Mouse (Mus musculus): Measurements from ENCODE around the gene Coa7. TPM values are rescaled to one million over a fixed set of nuclear protein-coding genes. Genes with fewer than 3 reads are reported as not detected.
A peak's percentile ranks its signal among the peaks of the same experiment; 100 is the strongest.

The Coa7 gene
- polyA plus RNA-seq, 1 experiment from 2014 or later = 45.0 TPM

DNA sequence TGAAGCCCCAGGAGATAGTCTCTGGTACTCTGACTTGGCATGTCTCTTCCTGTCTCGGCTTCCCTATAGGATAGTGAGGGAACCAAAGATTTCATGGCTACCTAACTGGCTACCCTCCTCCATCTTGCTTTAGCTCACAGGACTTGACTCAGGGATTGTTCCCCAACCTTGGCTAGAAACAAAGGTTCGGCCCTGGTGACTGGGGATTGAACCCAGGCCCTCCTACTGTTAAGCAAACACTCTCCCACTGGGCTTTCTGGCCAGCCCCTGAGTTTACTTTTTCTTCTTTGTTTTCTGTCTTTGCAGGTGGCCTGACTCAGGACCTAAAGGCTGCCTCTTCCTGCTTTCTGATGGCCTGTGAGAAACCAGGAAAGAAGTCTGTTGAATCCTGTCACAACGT, 9.9 kb downstream of the Coa7 start:
- Histone ChIP-seq H3K36me3 (ENCODE audit: control insufficient read depth, insufficient read depth, low read length) (peaks cover 9% of the 10 kb centered on the region), H3K4me3 (ENCODE audit: low read depth, low read length) (no peak overlapping the region), H3K27ac (ENCODE audit: low read depth, low read length) (no peak overlapping the region), H3K4me1 (ENCODE audit: control insufficient read depth, insufficient read depth, low read length) (no peaks in the 10 kb centered on the region), H3K9me3 (ENCODE audit: control insufficient read depth, low read length) (no peaks in the 10 kb centered on the region), H3K9ac (replicated peaks; ENCODE audit: low read depth, low read length) (no peak overlapping the region), H3K4me2 (ENCODE audit: low read depth, low read length) (no peak overlapping the region), H3K27me3 (ENCODE audit: control insufficient read depth, insufficient read depth, low read length) (no peaks in the 10 kb centered on the region)
- 35% methylated on average over 3 of the region's 3 CpGs for WGBS
- ATAC-seq (ENCODE audit: low read depth) = no peak

DNA sequence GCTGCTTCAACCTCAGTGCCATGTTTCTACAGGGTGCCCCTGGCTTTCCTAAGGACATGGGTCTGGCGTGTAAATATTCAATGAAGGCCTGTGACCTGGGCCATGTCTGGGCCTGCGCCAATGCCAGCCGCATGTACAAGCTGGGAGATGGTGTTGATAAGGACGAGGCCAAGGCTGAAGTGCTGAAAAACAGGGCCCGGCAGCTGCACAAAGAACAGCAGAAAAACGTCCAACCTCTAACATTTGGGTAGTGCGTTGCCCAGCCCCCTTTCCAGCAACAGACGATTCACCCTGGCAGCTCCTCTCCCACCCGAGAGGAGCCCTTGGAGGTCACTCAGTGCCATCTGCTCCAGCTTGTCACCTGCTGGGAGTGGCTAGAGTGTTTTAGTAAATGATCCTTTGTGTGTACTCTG, 10.4 kb downstream of the Coa7 start:
- WGBS = 58% methylated on average over 9 of the region's 9 CpGs
- Histone ChIP-seq H3K4me2 (ENCODE audit: low read depth, low read length) (no peak overlapping the region), H3K9me3 (ENCODE audit: control insufficient read depth, low read length) (no peaks in the 10 kb centered on the region), H3K4me3 (ENCODE audit: low read depth, low read length) (no peak overlapping the region), H3K36me3 (ENCODE audit: control insufficient read depth, insufficient read depth, low read length) (peaks cover 9% of the 10 kb centered on the region), H3K27ac (ENCODE audit: low read depth, low read length) (no peak overlapping the region), H3K27me3 (ENCODE audit: control insufficient read depth, insufficient read depth, low read length) (no peaks in the 10 kb centered on the region), H3K4me1 (ENCODE audit: control insufficient read depth, insufficient read depth, low read length) (no peaks in the 10 kb centered on the region), H3K9ac (replicated peaks; ENCODE audit: low read depth, low read length) (no peak overlapping the region)
- no peak for ATAC-seq (ENCODE audit: low read depth)

DNA sequence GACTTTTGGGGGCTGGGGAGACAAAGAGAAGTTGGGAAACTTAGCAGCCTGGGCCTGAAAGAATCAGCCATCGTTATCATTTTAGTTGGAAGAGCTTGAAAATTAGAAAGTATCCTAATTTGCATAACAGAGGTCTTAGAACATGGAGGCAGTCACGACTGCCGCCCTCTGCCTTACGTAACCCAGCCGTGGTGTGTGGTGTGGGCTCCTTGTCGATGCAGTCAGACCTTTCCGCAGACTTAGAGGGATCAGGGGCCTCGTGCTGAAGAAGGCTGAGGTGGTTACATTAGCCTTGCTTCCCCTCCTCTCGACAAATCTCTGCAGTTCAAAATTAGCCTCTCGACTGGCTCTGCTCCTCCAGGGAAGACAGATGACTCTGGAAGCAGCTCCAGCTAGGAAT, 10.9 kb downstream of the Coa7 start:
- Histone ChIP-seq H3K27ac (ENCODE audit: low read depth, low read length) (0 out of 2 replicates have a peak overlapping the region, but pooled peaks have one; percentile 5), H3K4me2 (ENCODE audit: low read depth, low read length) (no peak overlapping the region), H3K27me3 (ENCODE audit: control insufficient read depth, insufficient read depth, low read length) (no peaks in the 10 kb centered on the region), H3K9me3 (ENCODE audit: control insufficient read depth, low read length) (no peaks in the 10 kb centered on the region), H3K4me1 (ENCODE audit: control insufficient read depth, insufficient read depth, low read length) (no peaks in the 10 kb centered on the region), H3K9ac (replicated peaks; ENCODE audit: low read depth, low read length) (no peak overlapping the region), H3K36me3 (ENCODE audit: control insufficient read depth, insufficient read depth, low read length) (peaks cover 9% of the 10 kb centered on the region), H3K4me3 (ENCODE audit: low read depth, low read length) (no peak overlapping the region)
- WGBS = 65% methylated on average over 10 of the region's 10 CpGs
- no peak for ATAC-seq (ENCODE audit: low read depth)

DNA sequence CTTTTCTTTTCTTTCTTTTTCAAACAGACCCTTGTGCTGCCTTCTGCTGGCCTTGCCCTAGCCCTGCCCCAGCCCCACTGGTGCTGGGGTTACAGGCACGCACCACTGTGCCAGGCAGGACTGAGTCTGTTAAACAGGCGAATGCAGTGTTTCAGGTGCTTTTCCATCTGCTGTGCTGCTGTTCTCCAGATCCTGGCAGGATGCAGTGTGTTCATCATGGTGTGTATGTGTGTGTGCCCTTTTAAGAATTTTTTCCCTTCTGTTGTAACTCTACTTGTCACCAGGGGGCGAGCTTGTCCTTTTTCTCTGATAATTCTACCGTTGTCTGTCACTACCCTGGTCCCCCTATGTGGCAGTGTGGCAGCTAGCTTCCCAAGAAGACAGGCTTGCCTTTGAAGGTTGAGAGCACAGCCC, 11.3 kb downstream of the Coa7 start:
- Histone ChIP-seq H3K4me1 (ENCODE audit: control insufficient read depth, insufficient read depth, low read length) (no peaks in the 10 kb centered on the region), H3K4me2 (ENCODE audit: low read depth, low read length) (no peak overlapping the region), H3K36me3 (ENCODE audit: control insufficient read depth, insufficient read depth, low read length) (peaks cover 9% of the 10 kb centered on the region), H3K27ac (ENCODE audit: low read depth, low read length) (no peak overlapping the region), H3K9ac (replicated peaks; ENCODE audit: low read depth, low read length) (no peak overlapping the region), H3K4me3 (ENCODE audit: low read depth, low read length) (no peak overlapping the region), H3K9me3 (ENCODE audit: control insufficient read depth, low read length) (no peaks in the 10 kb centered on the region), H3K27me3 (ENCODE audit: control insufficient read depth, insufficient read depth, low read length) (no peaks in the 10 kb centered on the region)
- WGBS = 21% methylated on average over 4 of the region's 4 CpGs
- peak; percentile 87 for ATAC-seq (ENCODE audit: low read depth)

DNA sequence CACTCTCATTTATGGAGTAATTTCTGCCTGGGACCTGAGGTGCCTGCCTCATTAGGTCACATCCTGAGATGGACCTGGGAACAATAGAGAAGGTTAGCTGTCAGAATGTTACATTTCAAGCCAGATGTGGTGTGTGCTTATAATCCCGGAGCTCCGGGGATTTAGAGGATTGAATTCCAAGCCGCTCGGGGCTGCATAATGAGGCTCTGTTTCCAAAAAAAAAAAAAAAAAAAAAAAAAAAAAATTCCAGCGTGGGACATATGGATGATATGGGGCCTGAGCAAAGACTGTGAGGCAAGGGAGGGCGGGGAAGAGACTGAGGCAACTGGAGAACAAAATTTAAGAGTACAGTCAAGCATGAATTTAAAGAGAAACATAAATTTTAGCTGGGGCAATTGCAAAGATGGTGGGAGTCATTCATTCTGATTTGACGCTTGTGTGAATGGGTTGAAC, 16.7 kb downstream of the Coa7 start:
- Histone ChIP-seq H3K4me1 (ENCODE audit: control insufficient read depth, insufficient read depth, low read length) (no peaks in the 10 kb centered on the region), H3K36me3 (ENCODE audit: control insufficient read depth, insufficient read depth, low read length) (no peaks in the 10 kb centered on the region), H3K4me3 (ENCODE audit: low read depth, low read length) (no peak overlapping the region), H3K27ac (ENCODE audit: low read depth, low read length) (no peak overlapping the region), H3K9ac (replicated peaks; ENCODE audit: low read depth, low read length) (no peak overlapping the region), H3K27me3 (ENCODE audit: control insufficient read depth, insufficient read depth, low read length) (no peaks in the 10 kb centered on the region), H3K4me2 (ENCODE audit: low read depth, low read length) (no peak overlapping the region), H3K9me3 (ENCODE audit: control insufficient read depth, low read length) (no peaks in the 10 kb centered on the region)
- ATAC-seq (ENCODE audit: low read depth) = no peak
- 14% methylated on average over 7 of the region's 7 CpGs for WGBS

DNA sequence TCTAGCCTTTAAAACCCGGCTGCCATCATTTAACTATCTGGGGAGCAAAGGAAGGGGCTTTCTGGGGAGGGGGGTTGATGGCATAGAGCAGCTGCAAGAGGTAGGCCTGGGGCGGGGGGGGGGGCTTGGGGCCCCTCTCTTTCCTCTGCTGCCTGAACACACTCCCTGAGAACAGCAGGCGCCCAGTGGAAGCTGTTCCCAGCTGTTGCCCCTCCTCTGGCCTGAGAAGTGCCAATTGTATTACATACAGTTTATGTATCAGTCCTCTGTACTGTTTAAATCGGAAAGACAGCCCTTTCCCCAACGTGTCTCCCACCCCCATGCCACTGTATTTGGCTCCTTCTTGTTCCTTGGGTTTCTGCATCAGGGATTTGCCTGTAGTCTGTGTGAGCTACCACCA, 17.9 kb downstream of the Coa7 start:
- Histone ChIP-seq H3K9ac (replicated peaks; ENCODE audit: low read depth, low read length) (no peak overlapping the region), H3K4me1 (ENCODE audit: control insufficient read depth, insufficient read depth, low read length) (peaks cover 2% of the 10 kb centered on the region; the same call in 1 of the 2 replicates), H3K4me2 (ENCODE audit: low read depth, low read length) (no peak overlapping the region), H3K4me3 (ENCODE audit: low read depth, low read length) (no peak overlapping the region), H3K27me3 (ENCODE audit: control insufficient read depth, insufficient read depth, low read length) (no peaks in the 10 kb centered on the region), H3K9me3 (ENCODE audit: control insufficient read depth, low read length) (no peaks in the 10 kb centered on the region), H3K36me3 (ENCODE audit: control insufficient read depth, insufficient read depth, low read length) (no peaks in the 10 kb centered on the region), H3K27ac (ENCODE audit: low read depth, low read length) (no peak overlapping the region)
- no peak for ATAC-seq (ENCODE audit: low read depth)
- 27% methylated on average over 5 of the region's 5 CpGs for WGBS

DNA sequence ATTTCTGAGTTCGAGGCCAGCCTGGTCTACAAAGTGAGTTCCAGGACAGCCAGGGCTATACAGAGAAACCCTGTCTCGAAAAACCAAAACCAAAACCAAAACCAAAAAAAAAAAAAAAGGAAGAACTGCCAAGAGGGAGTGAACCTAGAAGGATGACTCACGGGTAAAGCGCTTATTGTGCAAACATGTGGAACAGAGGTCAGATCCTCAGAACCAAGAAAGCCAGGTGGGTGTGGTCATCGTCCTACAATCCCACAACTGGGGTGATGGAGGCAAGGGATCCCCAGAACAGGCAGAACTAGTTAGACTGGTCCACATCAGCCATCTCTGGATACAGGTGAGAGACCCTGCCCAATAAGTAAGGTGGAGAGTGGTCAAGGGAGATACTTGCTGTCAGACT, 19.2 kb downstream of the Coa7 start:
- no peak overlapping the region for H3K27ac ChIP-seq (ENCODE audit: low read depth, low read length)
- H3K9me3 ChIP-seq (ENCODE audit: control insufficient read depth, low read length) = no peaks in the 10 kb centered on the region
- 93% methylated on average over 5 of the region's 5 CpGs for WGBS
- no peak overlapping the region for H3K4me2 ChIP-seq (ENCODE audit: low read depth, low read length)
- peaks cover 4% of the 10 kb centered on the region; the same call in 1 of the 2 replicates for H3K4me1 ChIP-seq (ENCODE audit: control insufficient read depth, insufficient read depth, low read length)
- H3K4me3 ChIP-seq (ENCODE audit: low read depth, low read length) = no peak overlapping the region
- no peak for ATAC-seq (ENCODE audit: low read depth)
- H3K27me3 ChIP-seq (ENCODE audit: control insufficient read depth, insufficient read depth, low read length) = no peaks in the 10 kb centered on the region
- H3K36me3 ChIP-seq (ENCODE audit: control insufficient read depth, insufficient read depth, low read length) = no peaks in the 10 kb centered on the region
- no peak overlapping the region for H3K9ac ChIP-seq (replicated peaks; ENCODE audit: low read depth, low read length)

DNA sequence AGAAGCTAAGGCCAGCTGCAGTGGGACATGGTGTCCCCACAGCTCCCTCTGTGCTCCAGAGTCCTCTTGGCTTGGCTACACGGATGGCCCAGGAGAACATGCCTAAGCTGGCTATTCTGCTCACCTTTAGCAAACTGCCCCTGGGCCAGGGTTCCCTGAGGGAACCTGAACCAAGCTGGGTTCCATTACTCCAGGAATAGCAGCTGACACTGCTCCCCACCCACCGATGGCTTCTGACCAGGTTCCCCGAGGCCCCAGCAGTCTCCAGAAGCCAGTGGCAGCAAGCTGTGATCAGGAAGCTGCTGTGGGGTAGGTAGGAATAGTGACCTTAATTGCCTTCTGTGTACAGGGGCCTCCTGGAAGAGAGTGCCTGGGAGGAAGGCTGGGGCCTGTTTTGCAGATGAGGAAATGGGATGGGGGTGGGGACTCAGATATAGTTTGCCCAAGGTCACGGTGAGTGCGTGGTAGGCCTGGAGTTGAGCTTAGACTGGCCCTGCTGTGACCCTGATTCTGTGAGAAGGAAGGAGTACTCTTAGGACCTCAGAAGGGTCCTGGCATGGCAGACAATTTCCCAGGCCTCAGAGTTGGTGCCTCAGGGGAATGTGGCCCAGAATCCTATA, 20.4 kb downstream of the Coa7 start:
- Histone ChIP-seq H3K4me1 (ENCODE audit: control insufficient read depth, insufficient read depth, low read length) (peaks cover 4% of the 10 kb centered on the region; the same call in 1 of the 2 replicates), H3K9me3 (ENCODE audit: control insufficient read depth, low read length) (no peaks in the 10 kb centered on the region), H3K27ac (ENCODE audit: low read depth, low read length) (no peak overlapping the region), H3K4me3 (ENCODE audit: low read depth, low read length) (no peak overlapping the region), H3K36me3 (ENCODE audit: control insufficient read depth, insufficient read depth, low read length) (no peaks in the 10 kb centered on the region), H3K27me3 (ENCODE audit: control insufficient read depth, insufficient read depth, low read length) (no peaks in the 10 kb centered on the region), H3K4me2 (ENCODE audit: low read depth, low read length) (no peak overlapping the region), H3K9ac (replicated peaks; ENCODE audit: low read depth, low read length) (no peak overlapping the region)
- WGBS = 62% methylated on average over 5 of the region's 5 CpGs
- ATAC-seq (ENCODE audit: low read depth) = no peak

DNA sequence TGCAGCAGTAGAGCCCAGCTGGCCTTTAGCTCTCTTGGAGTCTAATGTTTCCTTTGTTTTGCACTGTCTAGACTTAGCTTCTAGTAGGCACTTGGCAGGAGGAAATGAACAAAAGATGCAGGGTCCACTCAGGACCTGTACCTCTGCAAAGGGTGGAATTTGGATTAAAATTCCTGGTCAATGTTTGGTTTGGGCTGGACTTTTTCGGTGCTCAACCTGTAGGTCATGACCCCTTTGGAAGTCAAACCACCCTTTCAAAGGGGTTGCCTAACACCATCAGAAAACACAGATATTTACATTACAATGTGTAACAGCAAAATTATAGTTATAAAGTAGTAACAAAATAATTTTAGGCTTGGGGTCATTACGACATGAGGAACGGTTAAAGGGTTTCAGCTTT, 21.1 kb downstream of the Coa7 start:
- H3K4me3 ChIP-seq (ENCODE audit: low read depth, low read length) = no peak overlapping the region
- no peak overlapping the region for H3K9ac ChIP-seq (replicated peaks; ENCODE audit: low read depth, low read length)
- no peak overlapping the region for H3K27ac ChIP-seq (ENCODE audit: low read depth, low read length)
- H3K36me3 ChIP-seq (ENCODE audit: control insufficient read depth, insufficient read depth, low read length) = no peaks in the 10 kb centered on the region
- no peaks in the 10 kb centered on the region for H3K27me3 ChIP-seq (ENCODE audit: control insufficient read depth, insufficient read depth, low read length)
- WGBS = 91% methylated on average over 3 of the region's 3 CpGs
- H3K4me1 ChIP-seq (ENCODE audit: control insufficient read depth, insufficient read depth, low read length) = peaks cover 4% of the 10 kb centered on the region; the same call in 1 of the 2 replicates
- H3K4me2 ChIP-seq (ENCODE audit: low read depth, low read length) = no peak overlapping the region
- no peak for ATAC-seq (ENCODE audit: low read depth)
- H3K9me3 ChIP-seq (ENCODE audit: control insufficient read depth, low read length) = no peaks in the 10 kb centered on the region

Data from neural tube, embryonic 14.5 days (tissue).